Mouse (Mus musculus) cerebellum, postnatal 14 days (tissue): ENCODE data around the gene Foxn1.

Source experiments
- DNase-seq, 2 experiments: peaks; one replicate each; pipeline ENCODE4 v3.0.0; 2021; ENCODE audit warnings: mixed read lengths in 2 of 2

Gene Foxn1

GRCm38 (mm10) chr11:78399680-78400079 lies 13.3 kb upstream of the Foxn1 start:
- peak; percentile 87 to 93 for DNase-seq

- peak in 1 of 2 experiments; percentile 20 for DNase-seq
Measured at GRCm38 (mm10) chr11:78398212-78398611, 11.9 kb upstream of the Foxn1 start.

DNA sequence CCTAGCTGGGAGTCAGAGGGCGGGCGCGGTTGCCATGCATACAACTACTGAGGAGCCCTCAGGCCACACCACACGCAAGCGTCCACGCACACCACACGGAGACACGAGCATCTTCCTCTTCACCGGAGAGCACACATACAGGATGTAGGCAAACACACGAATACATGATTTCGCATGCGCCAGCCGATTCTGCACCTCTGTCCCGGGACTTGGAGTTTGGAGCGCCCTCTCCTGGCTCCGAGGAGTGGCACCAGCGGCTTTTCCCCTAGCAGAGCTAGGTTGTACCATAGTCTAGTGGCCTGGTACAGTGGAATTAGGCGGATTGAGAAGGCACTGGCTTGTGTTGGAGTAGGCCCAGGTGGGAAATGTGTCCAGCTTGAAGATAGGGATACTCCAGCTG lies 11.0 kb upstream of the Foxn1 start:
- peak; percentile 80 to 87 for DNase-seq

DNA sequence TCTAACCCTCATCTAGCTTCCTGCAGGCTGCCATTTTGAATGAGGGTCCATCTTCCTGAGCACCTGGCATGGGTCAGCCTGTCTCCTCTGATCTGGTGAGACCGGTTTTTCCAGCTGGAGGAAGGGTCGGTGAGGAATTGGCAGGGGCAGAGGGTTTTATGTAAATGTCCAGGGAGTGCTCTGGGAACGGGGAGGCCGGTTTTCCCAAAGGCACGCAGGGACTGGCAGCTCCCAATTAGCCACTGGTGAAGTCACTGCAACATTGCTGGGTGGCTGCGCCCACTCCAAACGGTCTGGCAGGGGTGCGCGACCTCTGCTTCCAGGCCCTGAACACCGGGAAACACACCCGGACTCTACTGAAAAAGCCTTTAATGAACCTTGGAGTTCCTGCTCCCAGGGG lies 10.6 kb upstream of the Foxn1 start:
- no peak for DNase-seq

DNA sequence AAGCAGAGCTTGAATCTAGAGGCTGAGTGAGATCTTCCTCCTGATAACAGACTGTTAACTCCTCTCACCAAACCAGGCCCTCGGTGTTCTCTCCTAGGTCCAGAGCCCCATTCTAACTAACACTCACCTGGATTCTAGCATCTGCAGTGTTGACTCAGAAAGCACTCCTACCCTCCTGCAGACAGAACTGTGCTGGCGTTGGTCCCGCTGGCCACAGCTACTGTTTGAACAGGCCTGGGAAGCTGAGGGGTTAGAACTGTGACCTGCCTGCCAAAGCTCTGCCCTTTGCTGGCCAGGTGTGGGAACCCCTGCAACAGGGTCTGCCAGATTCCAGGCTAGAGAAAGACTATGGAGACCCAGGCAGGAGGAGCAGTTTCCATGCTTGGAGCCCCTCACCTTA lies 6.4 kb upstream of the Foxn1 start:
- DNase-seq: peak in 1 of 2 experiments; percentile 27

GRCm38 (mm10) chr11:78385776-78386175 lies 582 bp downstream of the Foxn1 start:
- DNase-seq: no peak

DNA sequence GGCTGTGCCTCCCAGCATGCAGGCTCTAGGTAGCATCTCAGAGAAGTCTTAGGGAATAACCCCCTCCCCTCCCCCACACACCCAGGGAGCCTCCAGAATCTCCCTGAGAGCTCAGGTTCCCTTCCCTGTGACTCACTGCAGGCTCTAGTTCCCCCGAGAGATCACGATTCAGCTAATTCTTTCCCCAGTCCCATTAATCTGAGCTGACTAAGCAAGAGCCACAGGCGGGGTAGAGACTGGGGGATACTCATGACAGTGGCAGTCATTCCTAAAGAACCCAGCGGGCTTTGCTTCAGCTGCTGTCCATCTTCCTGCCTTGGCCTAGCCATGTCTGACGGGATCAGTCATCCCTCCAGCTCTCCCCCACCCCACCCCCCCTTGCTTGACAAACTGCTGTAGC lies 3.7 kb downstream of the Foxn1 start:
- no peak for DNase-seq

GRCm38 (mm10) chr11:78382286-78382685 lies 4.1 kb downstream of the Foxn1 start:
- no peak for DNase-seq

DNA sequence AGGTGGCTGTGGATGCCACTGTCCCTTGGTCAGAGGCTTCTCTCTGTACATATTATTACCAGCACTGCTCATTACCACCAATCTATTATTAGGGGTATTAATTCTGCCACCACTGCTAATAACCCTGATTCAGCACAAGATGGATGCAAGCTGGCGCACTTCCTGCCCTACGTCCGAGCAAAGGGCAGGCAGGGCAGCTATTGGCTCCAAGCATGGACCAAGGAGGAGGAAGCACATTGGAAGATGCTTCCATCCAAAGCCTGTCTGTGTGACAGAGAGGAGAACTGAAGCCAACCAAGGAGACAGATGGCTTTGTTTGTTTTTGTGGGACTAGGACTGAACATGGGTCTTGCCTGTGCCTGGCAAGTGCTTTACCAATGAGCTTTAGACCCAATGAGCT lies 5.4 kb downstream of the Foxn1 start:
- peak; percentile 20 to 57 for DNase-seq

- DNase-seq: peak; percentile 69 to 77
Measured at GRCm38 (mm10) chr11:78380351-78380750, 6.0 kb downstream of the Foxn1 start.

- no peak for DNase-seq
Measured at GRCm38 (mm10) chr11:78377549-78378159, 8.7 kb downstream of the Foxn1 start.

GRCm38 (mm10) chr11:78374147-78374546 lies 12.2 kb downstream of the Foxn1 start:
- no peak for DNase-seq

DNA sequence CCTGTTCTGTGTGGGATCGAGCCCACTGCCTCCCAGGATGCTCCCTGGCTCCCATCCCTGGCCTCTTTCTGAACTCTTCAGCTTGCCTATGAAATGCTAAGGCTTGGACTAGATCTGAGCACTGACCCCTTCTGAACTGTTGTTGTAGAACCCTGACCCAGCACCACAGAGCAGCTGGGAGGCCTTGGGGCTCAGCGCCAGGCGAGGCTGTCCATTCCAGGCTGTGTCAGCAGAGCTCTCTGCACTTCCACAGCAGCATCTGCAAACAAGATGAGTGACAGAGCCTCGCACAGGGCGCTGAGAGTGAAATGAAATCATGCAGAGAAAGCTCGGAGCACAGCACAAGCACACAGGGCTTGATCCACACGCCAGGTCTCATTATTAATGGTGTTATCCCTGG lies 13.7 kb downstream of the Foxn1 start:
- DNase-seq: no peak

GRCm38 (mm10) chr11:78372166-78372565 lies 14.2 kb downstream of the Foxn1 start:
- DNase-seq: no peak

DNA sequence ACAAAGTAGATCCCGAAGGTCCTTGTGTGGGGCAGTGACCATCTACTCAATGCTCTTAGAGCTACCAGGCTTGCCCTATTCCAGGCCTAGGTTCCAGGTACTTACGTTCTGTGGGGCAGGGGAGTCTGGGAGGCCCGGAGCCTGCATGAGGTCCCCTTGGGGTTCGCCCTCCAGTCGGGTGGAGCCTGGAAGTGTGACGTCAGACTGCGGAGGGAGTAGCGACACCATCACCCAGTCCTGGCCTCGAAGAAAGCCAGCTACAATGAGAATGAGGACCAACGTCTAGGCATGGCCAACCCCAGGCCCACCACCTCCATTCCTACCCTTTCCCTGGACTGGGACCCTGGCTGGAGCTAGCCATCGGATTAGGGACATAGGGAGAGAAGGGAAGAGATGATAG lies 14.6 kb downstream of the Foxn1 start:
- DNase-seq: no peak

GRCm38 (mm10) chr11:78370389-78370788 lies 16.0 kb downstream of the Foxn1 start:
- DNase-seq: no peak

DNA sequence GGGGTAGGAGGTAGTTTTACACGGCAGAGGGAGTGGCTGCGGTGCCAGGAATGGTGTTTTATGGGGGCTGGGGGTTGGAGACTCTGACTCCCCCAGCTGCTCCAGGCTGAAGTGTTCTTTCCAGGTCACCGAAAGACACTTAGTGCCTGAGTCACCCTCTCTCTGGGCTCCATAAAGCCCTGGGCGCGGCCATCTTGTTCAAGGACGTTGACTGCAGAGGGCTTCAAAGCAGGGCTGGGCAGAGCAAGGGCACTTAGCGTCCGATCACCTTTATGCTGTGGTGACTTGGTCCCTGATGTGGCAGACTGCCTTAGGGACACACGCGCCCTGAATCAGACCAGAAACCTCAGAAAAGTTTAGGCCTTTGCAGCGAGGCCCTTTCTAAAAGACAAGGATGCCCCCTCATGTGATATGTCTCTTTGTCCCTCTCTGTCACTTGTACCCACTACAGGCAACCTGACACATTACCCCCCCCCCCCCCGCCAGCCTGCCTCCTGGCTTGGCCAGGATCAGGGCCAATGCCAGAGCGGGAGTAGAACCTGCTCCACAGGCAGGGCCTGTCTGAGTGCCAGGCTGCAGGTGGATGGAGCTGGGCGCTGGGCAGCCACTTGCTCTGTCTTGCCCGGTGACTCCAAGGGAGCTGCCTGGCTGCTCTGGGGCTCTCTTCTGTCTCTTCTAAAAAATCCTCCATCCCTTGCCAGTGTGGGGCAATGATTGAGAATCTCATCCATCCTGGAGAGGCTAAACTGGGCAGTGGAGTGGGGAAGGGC lies 18.7 kb downstream of the Foxn1 start:
- DNase-seq: peak in 1 of 2 experiments; percentile 23

DNA sequence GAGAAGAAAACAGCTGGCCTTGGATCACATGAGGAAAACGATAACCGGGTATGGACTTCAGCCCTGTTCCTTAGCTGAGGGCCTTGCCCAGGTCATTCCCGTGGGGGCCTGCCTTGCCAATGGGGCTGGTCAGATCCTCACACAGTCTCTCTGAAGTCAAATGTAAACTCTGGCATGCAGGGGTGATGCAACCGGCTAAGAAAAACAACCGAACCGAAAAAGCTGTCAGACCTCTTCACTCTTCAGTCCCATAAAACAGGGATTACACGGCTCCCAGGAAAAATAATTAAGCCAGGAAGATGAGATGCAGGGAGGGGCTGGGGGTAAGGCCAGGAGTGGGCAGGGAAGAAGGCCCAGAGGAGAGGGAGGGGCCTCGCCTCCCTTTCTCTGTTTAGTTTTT lies 22.3 kb downstream of the Foxn1 start:
- DNase-seq: no peak

DNA sequence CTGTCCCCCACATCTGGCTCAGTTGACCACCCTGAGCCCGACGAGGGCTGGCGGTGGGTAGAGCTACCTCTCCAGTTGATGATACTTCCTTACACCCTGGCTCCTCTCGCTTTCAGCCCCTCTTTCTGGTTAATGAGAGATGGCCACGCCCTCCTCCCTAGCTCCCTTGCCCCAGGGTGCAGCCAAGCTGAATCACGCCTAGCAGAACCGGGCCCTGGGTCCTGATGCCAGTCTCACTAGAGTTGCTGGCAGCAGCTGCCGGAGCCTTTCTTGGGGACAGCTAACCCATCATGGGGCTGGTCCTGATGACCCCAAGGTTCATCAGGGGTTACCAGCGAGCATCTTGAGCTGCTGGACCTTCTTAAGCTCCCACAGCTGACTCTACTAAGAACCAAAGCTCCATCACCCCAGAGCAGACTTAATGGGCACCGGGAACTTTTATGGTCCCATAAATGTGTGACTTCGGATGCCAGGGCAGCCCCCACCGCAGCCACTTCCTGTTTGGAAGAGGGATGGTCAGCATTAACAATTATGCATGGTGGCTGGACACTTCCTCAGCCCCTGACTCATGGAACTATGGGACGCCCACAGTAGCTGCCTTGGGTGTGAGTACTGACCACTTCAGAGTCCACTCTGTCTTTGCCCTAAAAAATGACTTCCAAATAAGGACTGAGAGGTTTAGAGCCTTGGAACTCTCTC lies 22.9 kb downstream of the Foxn1 start:
- no peak for DNase-seq

DNA sequence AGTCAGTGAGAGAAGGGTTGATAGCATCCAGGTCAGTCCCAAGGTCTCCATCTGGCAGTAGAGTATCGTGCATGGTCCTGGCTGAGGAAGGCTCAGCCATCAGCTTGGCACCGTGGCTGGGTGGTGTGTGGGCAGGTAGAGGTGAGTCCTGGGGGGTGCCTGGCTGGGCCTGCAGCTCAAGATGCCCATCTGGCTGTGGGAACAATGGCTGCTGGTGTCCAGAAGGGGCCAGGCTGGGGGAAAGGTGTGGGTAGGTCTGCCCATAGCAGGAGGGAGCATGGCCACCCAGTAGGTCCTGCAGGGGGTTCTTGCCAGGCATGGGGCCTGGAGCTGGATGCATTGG lies 25.6 kb downstream of the Foxn1 start:
- DNase-seq: no peak

- DNase-seq: peak; percentile 87 to 94
Measured at GRCm38 (mm10) chr11:78360125-78360788, 26.1 kb downstream of the Foxn1 start.

- peak; percentile 66 to 75 for DNase-seq
Measured at GRCm38 (mm10) chr11:78358330-78359007, 27.9 kb downstream of the Foxn1 start.
